Mouse (Mus musculus): ENCODE measurements at regions not wholly inside any gene's neighbourhood (a gene's known extent, or its start where the extent isn't known, plus 50 kb on each side); places are given as distances from the start of the nearest gene placed in this dataset.

- TF ChIP-seq CTCF (IDR thresholded peaks at IDR 0.05; ENCODE audit: borderline replicate concordance, extremely low read depth, insufficient read depth, insufficient read length) (no peak), POLR2A (IDR thresholded peaks at IDR 0.05; ENCODE audit: borderline replicate concordance, extremely low read depth, insufficient read depth, insufficient read length, poor library complexity, severe bottlenecking) (no peak)
These were observed 205.8 kb upstream of the Hmga2 start for GRCm38 (mm10) chr10:120682021-120682420.
